Mouse (Mus musculus) MN1 (cell line): Measurements from ENCODE around the gene Sox5.

Experiments
- DNase-seq: peaks from one replicate; pipeline ENCODE4 v3.0.0-alpha.2; 2016; ENCODE audit warnings: low spot score

Gene Sox5

DNA sequence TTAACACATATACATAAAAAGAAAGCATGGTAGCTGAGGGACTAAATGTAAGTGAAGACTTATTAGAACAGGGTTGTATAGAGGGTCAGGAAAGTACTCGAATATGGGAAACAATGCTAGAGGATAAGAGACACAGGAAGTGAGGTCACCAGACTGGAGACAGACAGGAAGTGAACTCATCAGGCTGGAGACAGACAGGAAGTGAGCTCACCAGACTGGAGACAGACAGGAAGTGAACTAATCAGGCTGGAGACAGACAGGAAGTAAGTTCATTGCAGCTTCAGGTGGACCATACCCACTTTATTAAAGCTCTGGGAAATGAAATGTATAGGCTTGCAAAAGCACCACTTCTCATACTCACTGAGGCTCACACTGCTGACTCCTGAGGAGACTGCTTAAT is 680.9 kb downstream of the Sox5 start:
- DNase-seq: no peak

DNA sequence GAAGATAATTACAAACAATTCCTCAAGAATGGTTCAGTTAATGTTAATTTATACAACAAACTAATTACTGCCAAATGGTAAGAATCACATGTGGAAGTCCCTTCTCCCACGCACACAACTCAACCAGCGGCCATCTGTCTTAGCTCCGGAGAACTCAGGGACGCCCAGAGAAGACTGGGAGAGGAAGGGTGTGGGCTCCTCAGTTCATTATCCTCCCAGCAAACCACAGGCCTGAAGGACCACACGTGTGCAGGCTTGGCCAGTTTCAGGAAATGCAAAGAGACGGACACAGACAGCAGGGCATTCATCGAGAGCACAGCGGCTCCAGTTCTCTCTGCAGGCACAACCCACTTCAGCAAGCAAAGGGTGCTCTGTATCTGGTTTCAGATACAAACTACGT is 683.7 kb downstream of the Sox5 start:
- DNase-seq: no peak

DNA sequence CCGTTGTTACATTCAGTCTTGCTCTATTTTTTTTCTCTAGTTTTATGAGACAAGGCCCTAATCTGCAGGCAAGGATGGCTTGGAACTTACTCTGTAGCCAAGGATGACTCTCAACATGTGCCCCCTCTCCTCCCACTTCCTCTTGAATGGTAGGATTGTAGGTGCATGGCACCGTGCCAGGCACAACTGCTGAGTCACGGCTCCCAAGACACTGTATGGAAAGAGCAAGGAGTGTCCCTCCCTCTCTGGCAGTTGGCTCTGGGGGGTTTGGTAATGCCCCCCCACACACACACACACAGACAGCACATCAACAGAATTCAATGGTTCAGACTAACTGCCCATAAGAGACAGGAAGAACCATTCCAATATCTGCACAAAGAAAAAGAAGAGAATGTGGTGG is 693.5 kb downstream of the Sox5 start:
- DNase-seq: no peak

DNA sequence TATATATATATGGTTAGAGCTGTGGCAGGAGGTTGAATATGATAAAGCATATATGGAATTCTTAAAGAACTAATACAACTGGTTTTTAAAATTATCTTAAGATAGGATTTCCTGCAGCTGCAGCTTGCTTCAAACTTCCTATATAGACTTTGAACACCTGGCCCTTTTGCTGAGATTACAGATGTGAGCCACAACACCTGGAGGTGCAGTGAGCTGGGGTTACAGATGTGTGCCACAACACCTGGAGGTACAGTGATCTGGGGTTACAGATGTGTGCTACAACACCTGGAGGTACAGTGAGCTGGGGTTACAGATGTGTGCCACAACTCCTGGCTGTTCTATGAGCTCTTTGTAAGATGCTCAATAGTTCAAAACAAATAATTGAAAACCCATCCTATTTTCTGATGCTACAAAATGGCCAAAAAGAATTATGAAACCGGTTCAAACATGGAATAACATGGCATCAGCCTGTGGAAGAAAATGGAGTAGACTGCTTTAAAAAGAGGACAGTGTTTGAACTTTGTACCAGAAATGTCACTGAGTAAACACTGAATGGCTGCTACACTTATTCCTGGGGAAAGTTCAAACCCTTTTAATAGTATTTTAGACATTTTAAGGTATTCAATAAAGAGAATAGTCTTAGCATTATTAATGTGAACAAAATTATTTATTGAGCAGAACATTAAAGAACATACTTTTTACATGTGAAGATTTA is 695.5 kb downstream of the Sox5 start:
- DNase-seq: no peak

DNA sequence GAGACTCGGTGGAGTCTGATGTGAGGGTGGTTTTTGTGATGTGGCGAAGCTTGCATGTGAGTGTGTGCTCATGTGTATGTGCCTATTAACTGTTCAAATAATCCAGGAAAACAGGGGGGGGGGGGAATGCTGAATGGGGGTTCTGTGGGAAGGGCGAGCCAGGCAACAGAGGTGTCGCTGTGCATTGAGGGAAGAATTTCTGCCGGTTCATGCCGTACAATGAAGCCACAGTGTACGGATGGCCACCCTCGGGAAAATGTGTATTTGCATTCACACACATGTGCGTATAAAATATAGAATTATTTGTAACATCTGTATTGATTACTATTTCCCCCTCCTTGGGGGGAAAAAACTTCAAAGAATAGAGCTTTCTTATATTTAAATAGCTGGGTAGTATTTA is 699.5 kb downstream of the Sox5 start:
- DNase-seq: no peak

DNA sequence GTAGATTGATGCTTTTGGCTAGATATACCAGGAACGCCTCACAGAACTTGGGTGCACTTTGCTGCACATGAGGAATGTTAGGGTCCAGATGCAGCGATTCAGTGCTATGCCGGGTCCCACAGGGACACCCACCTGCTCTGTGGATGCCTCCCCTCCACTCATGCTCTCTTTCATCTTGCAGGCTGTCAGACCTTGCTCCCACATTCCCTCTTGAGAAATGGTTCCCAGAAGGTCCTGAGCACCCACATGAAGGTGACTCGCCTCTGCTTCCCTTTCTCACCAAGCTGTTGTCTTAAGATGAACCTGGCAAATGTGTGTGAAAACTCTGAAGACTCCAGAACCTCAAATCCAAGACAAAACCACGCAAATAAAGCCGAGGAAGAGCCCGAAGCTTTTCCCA is 704.0 kb downstream of the Sox5 start:
- no peak for DNase-seq

DNA sequence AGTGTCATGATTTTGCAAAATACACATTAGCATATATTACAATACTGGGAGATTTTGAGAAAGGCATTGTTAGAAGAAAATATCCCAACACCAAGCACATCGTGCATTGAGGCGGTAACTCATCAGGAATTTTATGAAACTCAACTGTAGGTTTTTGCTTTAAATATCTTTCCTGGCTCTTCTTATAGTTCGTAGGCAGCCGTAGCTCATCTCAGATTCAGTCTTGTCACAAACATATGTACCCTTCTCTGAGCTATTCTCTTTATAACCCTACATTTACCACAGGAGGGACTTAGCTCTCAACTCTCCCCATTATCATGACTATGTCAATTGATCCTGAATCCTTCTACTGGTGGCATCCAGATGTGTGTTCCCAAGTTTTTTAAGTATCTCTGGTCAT is 705.4 kb downstream of the Sox5 start:
- DNase-seq: no peak

DNA sequence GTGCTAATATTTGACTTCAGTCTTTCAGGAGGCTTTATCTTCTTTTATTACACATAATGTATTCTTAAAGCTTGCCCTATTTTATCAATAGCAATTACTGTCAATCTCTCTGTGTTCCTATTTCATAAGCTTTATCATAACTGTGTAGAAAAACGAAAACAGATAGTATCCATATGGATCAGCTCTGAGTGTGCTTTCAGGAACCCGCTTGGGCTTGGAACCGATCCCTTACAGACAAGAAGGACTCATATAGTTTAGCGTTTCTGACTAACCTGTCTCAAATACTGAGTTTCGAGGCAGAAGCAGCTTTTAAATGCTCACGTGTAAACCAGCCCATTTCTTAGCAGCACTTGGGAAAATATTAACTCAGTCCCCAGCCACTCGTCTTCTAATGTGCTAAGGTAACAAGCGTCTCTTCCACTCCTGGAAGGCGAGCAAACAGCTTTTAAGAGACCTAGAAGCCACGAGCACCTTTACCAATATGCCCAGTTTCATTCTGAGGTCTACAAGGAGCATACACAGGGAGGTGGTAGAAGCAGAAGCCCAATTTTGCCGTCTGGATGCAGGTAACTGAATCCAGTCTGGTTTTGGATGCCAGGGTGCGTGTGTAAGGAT is 706.3 kb downstream of the Sox5 start:
- no peak for DNase-seq

DNA sequence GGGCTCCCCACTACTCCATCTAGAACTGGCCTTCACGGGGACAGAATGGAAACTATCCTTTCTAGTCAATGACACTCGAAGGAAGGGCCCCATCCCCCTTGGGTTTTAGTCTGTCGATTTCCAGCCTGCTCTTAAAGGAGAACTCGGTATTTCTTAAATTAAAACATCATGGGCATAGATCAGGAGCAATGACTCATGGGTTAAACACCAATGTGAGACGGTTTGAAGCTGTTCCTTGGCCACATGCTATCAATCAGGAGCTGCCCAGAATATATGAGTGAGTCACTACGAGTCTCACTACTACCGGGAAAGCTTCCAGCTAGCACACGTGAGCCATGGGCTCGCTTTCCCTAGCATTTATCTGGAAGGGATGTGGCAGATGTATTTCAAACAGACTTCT is 707.0 kb downstream of the Sox5 start:
- peak; percentile 56 for DNase-seq

DNA sequence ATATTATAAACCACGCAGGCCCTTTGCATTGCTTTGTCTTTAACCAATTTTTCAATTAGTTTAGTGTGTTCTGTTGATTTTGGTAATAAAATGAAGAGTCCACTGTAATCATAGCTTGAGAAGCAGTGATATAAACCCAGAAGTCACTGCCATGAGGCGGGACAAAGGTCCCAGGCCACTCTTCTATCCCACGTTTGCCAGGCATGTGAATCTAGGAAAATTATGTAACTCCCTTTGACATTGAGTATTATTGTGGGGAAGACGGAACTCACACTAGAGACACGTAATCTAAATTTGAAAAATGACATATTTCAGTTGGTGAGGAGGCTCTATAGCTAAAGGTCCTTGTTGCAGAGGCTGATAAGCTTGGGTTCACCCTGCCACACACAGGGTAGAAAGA is 711.3 kb downstream of the Sox5 start:
- DNase-seq: no peak

DNA sequence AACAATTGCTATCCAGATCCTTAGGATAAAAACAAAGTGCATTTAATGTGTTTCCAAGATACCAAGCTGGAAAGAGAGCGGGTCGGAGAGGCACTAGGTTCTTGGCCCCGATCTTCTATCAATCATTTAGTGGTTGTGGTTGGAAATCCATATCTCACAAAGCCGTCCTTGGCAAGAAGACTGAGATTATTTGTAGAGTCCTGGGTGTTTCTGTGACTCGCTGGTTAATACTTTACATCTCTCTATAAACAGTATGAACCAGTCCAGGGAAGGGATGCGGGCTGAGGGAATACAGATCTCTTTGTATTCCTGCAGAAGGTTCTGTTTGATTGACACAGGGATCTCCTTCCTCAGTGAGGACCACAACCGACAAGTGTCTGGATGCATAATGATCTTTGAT is 714.3 kb downstream of the Sox5 start:
- DNase-seq: no peak

DNA sequence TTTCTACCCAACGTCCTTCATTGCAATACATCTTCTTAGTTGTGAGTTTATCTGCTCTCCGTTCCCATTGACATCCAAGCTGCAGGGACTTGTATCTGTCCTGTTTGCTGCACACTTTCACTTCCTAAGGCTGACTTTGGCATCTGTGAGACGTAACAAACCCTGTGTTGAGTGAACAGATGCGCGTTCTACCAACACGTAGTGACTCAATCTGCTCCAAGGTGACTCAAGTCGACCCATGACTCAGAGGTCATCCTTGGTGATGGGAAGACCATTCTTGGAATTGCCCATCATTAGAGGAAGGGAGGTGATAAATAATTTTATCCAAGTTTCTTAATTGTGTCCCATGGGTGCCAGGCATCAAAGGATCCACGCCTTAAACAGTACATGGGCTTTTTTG is 719.3 kb downstream of the Sox5 start:
- DNase-seq: no peak

DNA sequence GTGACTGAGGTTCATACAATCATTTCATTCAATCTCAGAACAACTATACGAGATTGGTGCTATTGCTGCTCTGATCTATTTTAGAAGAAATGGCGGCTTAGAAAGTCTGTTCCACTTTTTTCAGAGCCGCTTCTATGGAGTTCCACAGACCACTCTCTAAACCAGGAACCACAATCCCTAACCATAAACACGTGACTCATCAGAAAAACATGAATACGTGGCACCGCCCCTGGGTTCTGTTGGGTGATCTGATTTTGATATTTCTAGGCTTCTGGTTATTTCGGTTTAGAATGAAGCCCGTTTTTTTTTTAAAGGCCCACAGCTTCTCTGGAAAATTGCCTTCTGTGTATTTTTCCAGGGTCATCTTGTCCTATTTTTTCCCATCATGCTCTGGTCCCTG is 720.0 kb downstream of the Sox5 start:
- DNase-seq: no peak

DNA sequence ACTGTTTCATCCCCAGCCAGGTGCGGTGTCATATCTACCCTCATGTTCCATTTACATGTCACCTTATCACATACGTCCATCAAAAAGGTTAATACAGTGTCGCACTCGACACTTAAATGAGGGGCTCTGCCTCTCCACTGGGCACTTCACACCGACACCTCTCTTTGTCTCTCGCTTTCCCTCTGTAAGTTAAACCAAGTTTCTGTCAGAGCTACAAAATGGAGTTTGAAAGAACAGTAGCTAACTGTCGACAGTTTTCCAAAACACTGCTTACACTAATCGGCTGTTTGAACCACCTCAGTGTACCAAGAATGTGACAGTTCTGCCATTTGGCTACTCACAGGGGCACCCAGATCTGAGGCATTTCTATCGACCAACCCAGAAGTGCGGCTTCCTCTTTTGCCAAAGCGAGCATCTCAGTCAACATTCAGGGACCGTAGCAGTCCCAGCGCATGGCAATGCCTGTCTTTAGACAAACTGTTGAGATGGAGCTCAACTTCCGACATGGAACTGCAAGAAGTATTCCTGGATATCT is 724.6 kb downstream of the Sox5 start:
- no peak for DNase-seq

DNA sequence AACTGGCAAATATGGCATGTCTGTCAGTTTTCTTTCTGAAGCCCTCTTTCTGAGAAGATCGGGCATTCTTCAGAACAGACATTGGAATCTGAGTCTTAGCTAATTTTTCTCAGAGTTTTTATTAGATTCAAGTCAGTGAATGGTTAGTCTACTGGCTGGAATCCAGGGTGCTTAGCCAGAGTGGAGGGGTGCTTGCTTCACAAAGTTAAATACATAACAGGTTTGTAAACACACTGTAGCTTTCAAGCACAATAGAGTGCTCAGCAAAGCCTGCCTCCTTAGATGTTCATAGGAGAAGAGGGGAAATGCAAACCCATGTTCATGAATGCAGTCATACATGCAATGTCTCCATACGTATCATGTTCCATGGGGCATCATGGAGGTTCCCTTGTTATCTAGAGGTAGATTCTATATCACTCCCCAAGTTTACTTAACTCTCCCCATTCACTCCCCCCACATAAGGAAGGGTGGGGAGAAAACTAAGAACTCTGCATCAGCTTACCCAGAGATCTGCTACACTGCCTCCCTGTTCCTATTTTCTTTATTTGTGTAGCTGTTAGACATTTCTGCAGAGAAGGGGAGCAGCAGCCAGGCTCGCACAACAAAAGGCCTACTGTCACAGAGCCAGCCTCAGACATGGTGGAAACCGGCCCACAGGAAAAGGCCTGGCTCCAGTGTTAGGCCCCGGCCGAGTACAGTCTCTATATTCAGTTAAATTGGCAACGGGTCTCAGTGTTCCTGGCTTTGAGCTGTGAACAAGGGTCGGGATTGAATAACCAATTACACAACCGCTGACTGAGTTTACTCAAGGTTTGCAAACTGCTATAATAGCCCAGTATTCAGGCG is 725.3 kb downstream of the Sox5 start:
- no peak for DNase-seq

DNA sequence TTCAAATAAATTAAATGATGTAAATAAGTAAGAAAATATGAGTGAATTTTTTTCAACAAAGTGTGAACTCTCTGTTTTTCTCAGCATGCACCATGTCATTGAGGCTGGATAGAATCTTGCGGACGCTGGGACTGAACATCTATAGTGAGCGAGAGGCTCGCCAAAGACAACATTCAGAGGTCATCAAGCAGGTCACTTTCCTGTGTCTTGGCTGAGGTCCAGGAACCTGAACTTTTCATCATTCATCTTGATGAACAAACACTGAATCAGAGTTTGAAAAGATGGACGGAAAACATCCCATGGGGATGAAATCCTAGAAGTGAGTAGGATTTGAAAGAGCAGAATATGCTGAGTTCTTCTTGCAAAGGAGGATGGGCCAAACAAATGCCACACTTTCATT is 729.3 kb downstream of the Sox5 start:
- no peak for DNase-seq

DNA sequence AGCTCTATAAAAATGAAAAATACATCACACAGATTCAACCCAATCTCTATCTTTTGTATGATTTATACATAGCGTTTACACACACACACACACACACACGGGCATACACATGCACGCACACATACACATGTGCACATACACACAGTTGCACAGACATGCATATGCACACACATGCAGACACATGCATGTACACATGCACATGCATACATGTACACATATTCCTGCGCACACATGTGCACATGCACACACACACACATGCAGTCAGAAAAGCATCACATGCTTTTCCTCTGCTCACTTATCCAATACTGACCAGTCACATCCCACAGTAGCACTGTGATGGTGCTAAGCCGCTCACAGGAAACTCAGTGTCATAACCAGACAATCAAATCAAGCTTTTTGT is 730.5 kb downstream of the Sox5 start:
- DNase-seq: no peak

DNA sequence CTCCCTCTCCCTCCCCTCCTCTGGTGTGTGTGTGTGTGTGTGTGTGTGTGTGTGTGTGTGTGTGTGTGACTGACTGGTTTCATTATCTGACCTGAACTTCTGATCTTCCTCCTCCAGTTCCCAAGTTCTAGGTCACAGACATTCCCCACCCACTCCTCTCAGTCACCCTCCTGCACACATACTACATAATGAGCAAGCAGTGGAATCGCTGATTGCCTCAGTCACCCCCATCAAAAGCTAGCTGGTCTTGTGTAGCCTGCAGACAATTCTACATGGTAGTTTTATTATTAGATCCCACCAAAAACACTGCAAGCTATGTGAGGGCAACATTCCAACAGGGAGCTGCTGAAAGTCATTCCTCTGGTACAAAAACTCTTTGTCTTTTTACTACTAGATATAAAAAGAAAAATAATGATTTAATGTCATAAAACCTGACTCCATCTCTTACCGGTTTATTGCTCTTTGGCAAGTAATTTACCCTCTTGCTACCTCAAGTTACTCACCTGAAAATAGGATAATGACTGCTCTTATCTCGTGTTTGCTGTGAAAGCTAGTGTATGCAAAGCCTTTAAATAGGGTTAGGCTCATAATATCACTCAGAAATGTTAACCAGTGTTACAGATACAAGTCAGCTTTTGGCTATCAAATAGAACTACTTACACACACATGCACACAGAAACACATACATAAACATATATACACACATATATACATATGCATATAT is 733.4 kb downstream of the Sox5 start:
- no peak for DNase-seq

DNA sequence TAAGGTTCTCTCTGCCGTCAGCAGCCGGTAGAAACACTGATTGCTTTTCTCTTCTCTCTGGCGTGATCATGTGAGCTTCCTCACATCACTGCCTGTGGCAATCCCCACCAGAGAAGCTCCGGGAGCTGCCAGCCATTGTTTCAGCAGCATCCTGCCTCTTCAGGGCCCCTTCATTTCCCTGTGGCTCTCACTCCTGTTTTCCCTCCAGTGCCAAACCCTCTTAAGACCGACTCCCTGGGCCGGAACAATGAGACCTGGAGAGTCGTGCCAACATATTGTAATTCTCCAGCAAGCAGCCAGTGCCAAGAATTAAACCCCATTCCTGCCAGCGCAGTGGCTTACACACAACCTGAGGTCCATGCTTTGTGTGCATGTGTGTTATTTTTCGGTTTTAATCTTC is 736.3 kb downstream of the Sox5 start:
- no peak for DNase-seq

DNA sequence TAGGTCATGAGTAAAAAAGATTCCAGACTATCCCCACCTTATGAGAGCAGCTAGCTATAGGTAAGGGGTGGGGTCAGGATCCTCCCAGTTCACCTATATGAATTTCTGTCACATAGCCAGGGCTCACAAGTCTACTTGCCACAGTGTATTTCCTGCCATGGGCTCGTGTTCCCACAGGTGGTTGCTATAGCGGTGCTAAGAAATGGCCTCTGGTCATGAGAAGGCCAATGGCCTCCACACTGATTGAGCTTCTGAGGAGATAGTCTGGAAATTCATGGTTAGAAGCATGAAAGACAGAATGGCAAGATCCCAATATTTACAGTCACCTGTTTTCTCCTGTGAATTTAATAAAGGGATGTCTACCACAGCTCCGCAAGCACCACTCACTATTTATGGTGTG is 737.4 kb downstream of the Sox5 start:
- DNase-seq: no peak

DNA sequence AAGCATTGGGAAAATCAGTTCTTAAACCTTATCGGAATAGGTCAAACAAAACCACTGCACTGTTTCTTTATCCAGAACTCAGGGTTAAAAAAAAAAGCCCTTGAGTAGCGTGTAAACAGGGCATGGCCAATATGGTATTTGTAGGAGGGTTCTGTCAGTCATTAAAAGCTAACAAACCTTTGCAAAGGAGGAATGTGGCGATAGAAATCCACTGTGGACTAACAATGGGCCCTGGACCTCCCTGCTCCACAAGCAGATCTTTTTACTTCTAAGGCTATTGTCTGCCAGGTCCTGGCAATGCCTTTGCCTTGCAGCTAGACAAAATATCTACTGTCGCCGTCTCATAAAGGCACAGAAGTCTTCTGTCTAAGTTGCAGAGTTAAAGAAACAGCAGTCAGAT is 738.8 kb downstream of the Sox5 start:
- no peak for DNase-seq

DNA sequence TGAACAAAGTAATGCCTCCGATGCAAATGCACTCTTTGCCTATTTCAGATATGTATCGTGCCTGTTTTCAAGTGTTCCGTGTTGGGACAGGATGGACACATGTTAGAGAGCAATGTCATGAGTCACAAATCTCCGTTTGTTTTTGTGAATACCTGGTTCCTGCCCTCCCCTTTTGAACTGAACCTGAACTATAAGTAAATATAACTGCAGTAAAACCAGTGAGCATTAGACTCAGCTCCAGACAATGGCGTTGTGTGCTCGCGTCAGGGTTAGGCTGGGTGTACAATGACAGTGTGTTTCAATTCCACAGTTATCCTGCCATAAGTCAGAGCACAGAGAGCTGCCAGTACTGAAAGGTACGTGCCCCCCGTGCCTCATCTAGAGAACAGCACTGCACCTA is 739.8 kb downstream of the Sox5 start:
- no peak for DNase-seq
